Mouse (Mus musculus) MEL (cell line): Measurements from ENCODE around the gene Usp39. TPM values are rescaled to one million over a fixed set of nuclear protein-coding genes. Genes with fewer than 3 reads are reported as not detected.

Source experiments
- DNase-seq: peaks from one replicate; pipeline ENCODE4 v3.0.0; 2011; ENCODE audit warnings: low read depth, low spot score
- H3K27ac ChIP-seq: 2 replicates; pipeline ENCODE4 v1.5.1; 2012; ENCODE audit warnings: low read depth, mild to moderate bottlenecking, control low read depth, low read length, moderate library complexity; ENCODE audit not compliant: control insufficient read depth
- H3K27me3 ChIP-seq, 2 experiments: fragments of 150-350 bp in 1 of 2; sonication (generic) in 1 of 2; 2 replicates each; pipeline ENCODE4 v1.6.1; 2012; ENCODE audit warnings: low read length in 2 of 2, mild to moderate bottlenecking in 2 of 2, improper control_type of control experiment in 1 of 2, moderate library complexity in 1 of 2; ENCODE audit not compliant: insufficient read depth in 2 of 2, control insufficient read depth in 1 of 2
- H3K36me3 ChIP-seq, 2 experiments: 2 replicates each; pipeline ENCODE4 v1.6.1; 2012 to 2014; ENCODE audit warnings: low read length in 2 of 2, improper control_type of control experiment in 1 of 2, inconsistent platforms in 1 of 2, mild to moderate bottlenecking in 1 of 2; ENCODE audit not compliant: insufficient read depth in 2 of 2, control insufficient read depth in 1 of 2
- H3K4me1 ChIP-seq, 2 experiments: fragments of 150-350 bp in 1 of 2; sonication (generic) in 1 of 2; 2 replicates each; pipeline ENCODE4 v1.6.1; 2012; ENCODE audit warnings: low read length in 2 of 2, improper control_type of control experiment in 1 of 2, mild to moderate bottlenecking in 1 of 2; ENCODE audit not compliant: insufficient read depth in 2 of 2, control insufficient read depth in 1 of 2
- H3K4me3 ChIP-seq, 2 experiments: fragments of 150-350 bp in 1 of 2; sonication (generic) in 1 of 2; 2 replicates each; pipeline ENCODE4 v1.5.1; 2012; ENCODE audit warnings: low read depth in 2 of 2, low read length in 2 of 2, mild to moderate bottlenecking in 2 of 2, moderate library complexity in 2 of 2, control low read depth in 1 of 2, improper control_type of control experiment in 1 of 2; ENCODE audit not compliant: control insufficient read depth in 1 of 2, insufficient read depth in 1 of 2
- H3K79me2 ChIP-seq: 2 replicates; pipeline ENCODE4 v1.6.1; 2012; ENCODE audit warnings: mild to moderate bottlenecking, low read length, moderate library complexity; ENCODE audit not compliant: control insufficient read depth, poor library complexity, insufficient read depth
- H3K9ac ChIP-seq: 2 replicates; pipeline ENCODE4 v1.6.1; 2012; ENCODE audit warnings: low read depth, mild to moderate bottlenecking, control low read depth, low read length, moderate library complexity; ENCODE audit not compliant: control insufficient read depth, poor library complexity, severe bottlenecking
- H3K9me3 ChIP-seq: fragments of 150-350 bp; sonication (generic); replicated peaks from 2 replicates; pipeline ENCODE4 v1.6.1; 2012; ENCODE audit warnings: mild to moderate bottlenecking, low read length, improper control_type of control experiment, moderate library complexity; ENCODE audit not compliant: insufficient read depth
- CTCF ChIP-seq, 3 experiments: IDR thresholded peaks in 2 of 3; conservative IDR thresholded peaks in 1 of 3; 2 replicates each; pipeline ENCODE4 v1.5.1; 2011 to 2012; ENCODE audit warnings: low read length in 3 of 3, low read depth in 2 of 3, mild to moderate bottlenecking in 2 of 3, improper control_type of control experiment in 1 of 3, inconsistent platforms in 1 of 3, mixed read lengths in 1 of 3, moderate library complexity in 1 of 3; ENCODE audit not compliant: control insufficient read depth in 1 of 3, insufficient read depth in 1 of 3, poor library complexity in 1 of 3, severe bottlenecking in 1 of 3
- ELF1 ChIP-seq: IDR thresholded peaks from 2 replicates; pipeline ENCODE4 v1.6.1; 2014; ENCODE audit warnings: low read depth, mild to moderate bottlenecking, inconsistent platforms, low read length, improper control_type of control experiment, moderate library complexity
- EP300 ChIP-seq, 2 experiments: IDR thresholded peaks; 2 replicates each; pipeline ENCODE4 v1.6.1; 2011; ENCODE audit warnings: improper control_type of control experiment in 2 of 2, low read length in 2 of 2, low read depth in 1 of 2, mild to moderate bottlenecking in 1 of 2
- ETS1 ChIP-seq: IDR thresholded peaks from 2 replicates; pipeline ENCODE4 v1.6.1; 2012; ENCODE audit warnings: low read depth, mild to moderate bottlenecking, inconsistent platforms, low read length, improper control_type of control experiment, moderate library complexity
- MAX ChIP-seq: IDR thresholded peaks from 2 replicates; pipeline ENCODE4 v1.6.1; 2011; ENCODE audit warnings: low read length, improper control_type of control experiment
- MAZ ChIP-seq: IDR thresholded peaks from 2 replicates; pipeline ENCODE4 v1.6.1; 2012; ENCODE audit warnings: low read depth, mild to moderate bottlenecking, inconsistent platforms, low read length, improper control_type of control experiment
- MXI1 ChIP-seq: IDR thresholded peaks from 2 replicates; pipeline ENCODE4 v1.6.1; 2011; ENCODE audit warnings: mild to moderate bottlenecking, low read depth, low read length, improper control_type of control experiment
- MYC ChIP-seq: IDR thresholded peaks from 2 replicates; pipeline ENCODE4 v1.6.1; 2011; ENCODE audit warnings: low read depth, mild to moderate bottlenecking, low read length, improper control_type of control experiment, moderate library complexity
- NELFE ChIP-seq: IDR thresholded peaks from 2 replicates; pipeline ENCODE4 v1.6.1; 2011; ENCODE audit warnings: low read depth, low read length, improper control_type of control experiment
- NRF1 ChIP-seq: IDR thresholded peaks from 2 replicates; pipeline ENCODE4 v1.6.1; 2014; ENCODE audit warnings: low read depth, mild to moderate bottlenecking, inconsistent platforms, low read length, improper control_type of control experiment, moderate library complexity; ENCODE audit not compliant: poor library complexity, insufficient read depth, severe bottlenecking
- POLR2A ChIP-seq, 2 experiments: IDR thresholded peaks; 2 replicates each; pipeline ENCODE4 v1.6.1; 2011 to 2012; ENCODE audit warnings: low read length in 2 of 2, mild to moderate bottlenecking in 2 of 2, control low read depth in 1 of 2, improper control_type of control experiment in 1 of 2, low read depth in 1 of 2, moderate library complexity in 1 of 2; ENCODE audit not compliant: control insufficient read depth in 1 of 2, insufficient read depth in 1 of 2, poor library complexity in 1 of 2
- POLR2AphosphoS2 ChIP-seq: IDR thresholded peaks from 2 replicates; pipeline ENCODE4 v1.6.1; 2011; ENCODE audit warnings: low read length, improper control_type of control experiment
- RAD21 ChIP-seq: IDR thresholded peaks from 2 replicates; pipeline ENCODE4 v1.6.1; 2011; ENCODE audit warnings: mild to moderate bottlenecking, low read depth, low read length, improper control_type of control experiment
- TAL1 ChIP-seq: IDR thresholded peaks from 2 replicates; pipeline ENCODE4 v1.6.1; 2012; ENCODE audit warnings: mild to moderate bottlenecking, inconsistent platforms, low read length, moderate library complexity, mixed read lengths
- TCF12 ChIP-seq: IDR thresholded peaks from 2 replicates; pipeline ENCODE4 v1.6.1; 2014; ENCODE audit warnings: low read depth, mild to moderate bottlenecking, inconsistent platforms, low read length, improper control_type of control experiment, moderate library complexity
- UBTF ChIP-seq: IDR thresholded peaks from 2 replicates; pipeline ENCODE4 v1.6.1; 2012; ENCODE audit warnings: low read depth, mild to moderate bottlenecking, inconsistent platforms, low read length, improper control_type of control experiment, moderate library complexity, borderline replicate concordance; ENCODE audit not compliant: insufficient read depth
- USF1 ChIP-seq: IDR thresholded peaks from 2 replicates; pipeline ENCODE4 v1.6.1; 2014; ENCODE audit warnings: low read depth, mild to moderate bottlenecking, inconsistent platforms, low read length, improper control_type of control experiment, moderate library complexity
- USF2 ChIP-seq, 2 experiments: IDR thresholded peaks; 2 replicates each; pipeline ENCODE4 v1.6.1; 2011 to 2012; ENCODE audit warnings: improper control_type of control experiment in 2 of 2, low read length in 2 of 2, borderline replicate concordance in 1 of 2, inconsistent platforms in 1 of 2, low read depth in 1 of 2, mild to moderate bottlenecking in 1 of 2; ENCODE audit not compliant: insufficient read depth in 1 of 2
- polyA plus RNA-seq, 2 experiments: library from polyadenylated mRNA; stranded (reverse) in 1 of 2; unstranded in 1 of 2; fragments of >175 nt in 1 of 2; fragments of >200 nt in 1 of 2; gene quantifications; 2 replicates each; pipeline versions ENCODE4 v1.2.1 to v1.2.4; 2012; ENCODE audit warnings: low replicate concordance in 2 of 2, low read depth in 1 of 2; ENCODE audit not compliant: insufficient read length in 2 of 2, insufficient read depth in 1 of 2, missing spikeins in 1 of 2
- total RNA-seq: library from RNA; depleted of rRNA; stranded (reverse); fragments of 300-350 nt; gene quantifications from 2 replicates; pipeline ENCODE4 v1.2.3, GENCODE M21; 2012

The Usp39 gene
- total and polyA plus RNA-seq, 3 experiments, result 103 to 106 TPM; not detected in 1

DNA sequence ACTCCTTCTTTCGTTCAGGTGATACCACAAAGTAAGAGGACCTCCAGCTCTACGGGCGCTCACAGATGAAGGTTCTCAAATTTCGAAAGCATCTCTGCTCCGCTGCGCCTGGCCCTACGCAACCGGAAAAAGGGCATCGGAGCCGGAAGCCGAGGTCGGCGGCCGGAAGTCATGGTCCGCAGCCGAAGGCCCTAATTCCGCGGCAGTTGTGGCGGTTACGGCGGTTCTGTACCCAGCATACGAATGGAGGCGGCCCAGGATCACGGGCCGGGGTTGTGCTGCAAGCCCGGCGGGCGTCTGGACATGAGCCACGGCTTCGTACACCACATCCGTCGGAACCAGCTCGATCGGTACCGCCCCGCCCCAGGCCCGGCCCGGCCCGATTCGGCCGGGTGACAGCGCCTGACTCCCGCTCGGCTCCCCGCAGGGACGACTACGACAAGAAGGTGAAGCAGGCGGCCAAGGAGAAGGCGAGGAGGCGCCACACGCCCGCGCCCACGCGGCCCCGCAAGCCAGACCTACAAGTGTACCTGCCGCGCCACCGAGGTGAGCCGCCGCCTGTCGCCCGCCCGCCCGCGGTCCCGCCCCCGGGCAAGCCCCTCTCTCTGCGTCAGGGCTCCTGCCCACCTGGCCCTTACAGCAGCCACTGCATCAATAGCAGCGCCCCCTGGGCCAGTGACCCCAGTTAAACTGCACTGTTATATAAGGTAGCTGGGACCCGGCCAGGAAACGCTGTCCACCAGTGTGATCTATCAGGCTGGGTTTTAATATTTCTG lies 2.4 kb upstream of the Usp39 start, which contains the start of gene 0610030E20Rik (continued):
- TF ChIP-seq NELFE (peak; percentile 84), ETS1 (peak; percentile 49; the same call in 1 of the 2 replicates), USF1 (0 out of 2 replicates have a peak, but pooled peaks have one; percentile 22), MAX (peak; percentile 66), POLR2A (IDR thresholded peaks at IDR 0.05; ENCODE audit: control insufficient read depth in 1 of 2, insufficient read depth in 1 of 2, low read depth in 1 of 2, low read length in 2 of 2, poor library complexity in 1 of 2) (peak; percentile 63 to 87), MYC (peak; percentile 80), TCF12 (peak; percentile 71), RAD21 (no peak), ELF1 (peak; percentile 89), UBTF (0 out of 2 replicates have a peak, but pooled peaks have one; percentile 49), NRF1 (peak; percentile 48; the same call in 1 of the 2 replicates), MAZ (peak; percentile 20; the same call in 1 of the 2 replicates), POLR2AphosphoS2 (peak; percentile 81), TAL1 (no peak)

GRCm38 (mm10) chr6:72346261-72346660 lies 1.3 kb upstream of the Usp39 start:
- H3K36me3 ChIP-seq, result peaks cover 2 to 38% of the 10 kb centered on the region in 2 experiments; a peak in 3 of 4 replicates
- H3K4me1 ChIP-seq, result peaks cover 18 to 26% of the 10 kb centered on the region in 2 experiments
- no peaks in the 10 kb centered on the region for H3K27me3 ChIP-seq
- TF ChIP-seq MXI1 (0 out of 2 replicates have a peak, but pooled peaks have one; percentile 8), MAX (0 out of 2 replicates have a peak, but pooled peaks have one; percentile 20), POLR2AphosphoS2 (no peak), CTCF (IDR thresholded peaks at IDR 0.05 in 2 of 3, conservative IDR thresholded peaks at IDR 0.05 in 1 of 3; ENCODE audit: control insufficient read depth in 1 of 3, insufficient read depth in 1 of 3, low read depth in 2 of 3, low read length in 3 of 3, poor library complexity in 1 of 3, severe bottlenecking in 1 of 3) (0 out of 6 replicates have a peak, but pooled peaks of 1 of the 3 experiments have one; percentile 13), TAL1 (peak; percentile 39), TCF12 (no peak), EP300 (IDR thresholded peaks at IDR 0.05; ENCODE audit: low read depth in 1 of 2, low read length in 2 of 2) (0 out of 4 replicates have a peak, but pooled peaks of 1 of the 2 experiments have one; percentile 10), ELF1 (no peak), USF2 (IDR thresholded peaks at IDR 0.05; ENCODE audit: borderline replicate concordance in 1 of 2, insufficient read depth in 1 of 2, low read depth in 1 of 2, low read length in 2 of 2) (no peak)
- no peaks in the 10 kb centered on the region for H3K9me3 ChIP-seq
- peak; percentile 71 for DNase-seq
- H3K9ac ChIP-seq, result peak overlapping the region; percentile 99
- H3K27ac ChIP-seq, result peak overlapping the region; percentile 97
- peaks cover 57% of the 10 kb centered on the region for H3K79me2 ChIP-seq
- H3K4me3 ChIP-seq, result peak overlapping the region; percentile 0 to 74
